Mouse (Mus musculus) heart, postnatal 0 days (tissue): ENCODE data around the gene Pdgfra. TPM values are rescaled to one million over a fixed set of nuclear protein-coding genes. Genes with fewer than 3 reads are reported as not detected.

Experiments
- ATAC-seq: fragments of 200-750 bp; cut with Nextera tagmentation; 2 replicates; pipeline ENCODE4 v1.8.0; 2017; ENCODE audit warnings: low read depth, moderate number of reproducible peaks, moderate library complexity; ENCODE audit not compliant: insufficient read depth
- DNase-seq: peaks from one replicate; pipeline ENCODE4 v3.0.0-alpha.2; 2016; ENCODE audit warnings: low spot score
- H3K27ac ChIP-seq: fragments of 300-500 bp; sonication (generic); 2 replicates; pipeline ENCODE4 v1.5.1; 2014; ENCODE audit warnings: low read depth, mild to moderate bottlenecking
- H3K27me3 ChIP-seq: fragments of 300-500 bp; sonication (generic); 2 replicates; pipeline ENCODE4 v1.6.1; 2014; ENCODE audit warnings: low read length, mixed read lengths; ENCODE audit not compliant: control insufficient read depth, insufficient read depth
- H3K36me3 ChIP-seq: fragments of 300-500 bp; sonication (generic); replicated peaks from 2 replicates; pipeline ENCODE4 v1.6.1; 2014; ENCODE audit warnings: low read length, mixed read lengths; ENCODE audit not compliant: control insufficient read depth, insufficient read depth
- H3K4me1 ChIP-seq: fragments of 300-500 bp; sonication (generic); 2 replicates; pipeline ENCODE4 v1.6.1; 2014; ENCODE audit warnings: antibody characterized with exemption; ENCODE audit not compliant: control insufficient read depth, insufficient read depth
- H3K4me2 ChIP-seq: fragments of 300-500 bp; sonication (generic); 2 replicates; pipeline ENCODE4 v1.6.1; 2014; ENCODE audit warnings: low read depth, mild to moderate bottlenecking, low read length, moderate library complexity
- H3K4me3 ChIP-seq: fragments of 300-500 bp; sonication (generic); 2 replicates; pipeline ENCODE4 v1.5.1; 2014; ENCODE audit warnings: low read depth, low read length
- H3K9ac ChIP-seq: fragments of 300-500 bp; sonication (generic); replicated peaks from 2 replicates; pipeline ENCODE4 v1.6.1; 2014; ENCODE audit warnings: low read depth, low read length, mixed read lengths
- H3K9me3 ChIP-seq: fragments of 300-500 bp; sonication (generic); replicated peaks from 2 replicates; pipeline ENCODE4 v1.6.1; 2016; ENCODE audit warnings: low read length; ENCODE audit not compliant: control insufficient read depth
- CTCF ChIP-seq: IDR thresholded peaks from 2 replicates; pipeline ENCODE4 v1.5.1; 2016; ENCODE audit warnings: antibody characterized with exemption, control low read depth, low read depth
- EP300 ChIP-seq: IDR thresholded peaks from 2 replicates; pipeline ENCODE4 v1.6.1; 2016; ENCODE audit warnings: antibody characterized with exemption, low read depth
- WGBS: fragments of 180-500 bp; shearing (Covaris S2); extraction: QIAGEN DNeasy Blood & Tissue Kit; methylation state at CpG from one replicate; pipeline ENCODE4 v1.1.7; 2014; 5-methylcytosine and 5-hydroxymethylcytosine counted together
- polyA plus RNA-seq: library from polyadenylated mRNA; unstranded; fragments of >200 nt; fragmentation: Nextera tagmentation; extraction: Ambion mirVana; gene quantifications from 2 replicates; pipeline ENCODE4 v1.2.1, GENCODE M21; 2015
- total RNA-seq: library from RNA; depleted of rRNA; stranded (reverse); fragments of >200 nt; gene quantifications from 2 replicates; pipeline ENCODE4 v1.2.3, GENCODE M21; 2014; ENCODE audit warnings: low replicate concordance

Pdgfra gene
- total and polyA plus RNA-seq, 2 experiments from 2014 or later = 6.1 to 25.3 TPM

DNA sequence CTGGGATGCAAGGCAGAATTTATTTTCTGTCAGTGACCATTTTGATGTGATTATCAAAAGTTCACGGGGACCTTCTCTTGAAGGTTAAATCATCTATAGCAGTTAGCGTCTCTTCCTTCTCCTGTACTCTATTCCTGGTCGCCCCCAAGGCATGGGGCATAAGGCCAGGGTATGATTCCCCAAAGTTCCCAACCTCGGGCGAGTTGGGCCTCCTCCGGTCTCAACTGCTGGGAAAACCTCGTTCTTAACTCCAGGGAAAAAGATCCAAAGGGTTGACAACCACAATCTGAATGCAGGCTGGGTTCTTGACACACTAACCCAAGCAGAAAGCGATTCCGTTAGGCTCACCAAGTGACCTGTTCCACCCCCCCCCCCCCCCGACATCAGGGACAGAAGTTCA, 2.7 kb upstream of the Pdgfra start:
- Histone ChIP-seq H3K9me3 (no peaks in the 10 kb centered on the region), H3K36me3 (no peaks in the 10 kb centered on the region), H3K27ac (0 out of 2 replicates have a peak overlapping the region, but pooled peaks have one; percentile 70), H3K4me2 (peak overlapping the region; percentile 48), H3K4me3 (peak overlapping the region; percentile 48), H3K9ac (no peak overlapping the region), H3K4me1 (no peaks in the 10 kb centered on the region; the same call in none of the 2 replicates), H3K27me3 (peaks cover 97% of the 10 kb centered on the region)
- TF ChIP-seq EP300 = no peak
- TF ChIP-seq CTCF = no peak
- ATAC-seq = no peak
- WGBS = 9% methylated on average over 10 of the region's 10 CpGs
- no peak for DNase-seq

- TF ChIP-seq CTCF = no peak
- no peak for TF ChIP-seq EP300
- Histone ChIP-seq H3K27me3 (peaks cover 97% of the 10 kb centered on the region), H3K36me3 (no peaks in the 10 kb centered on the region), H3K27ac (no peak overlapping the region), H3K4me3 (peak overlapping the region; percentile 48), H3K4me2 (peak overlapping the region; percentile 48), H3K4me1 (peaks cover 4% of the 10 kb centered on the region), H3K9ac (no peak overlapping the region), H3K9me3 (no peaks in the 10 kb centered on the region)
- 6% methylated on average over 11 of the region's 11 CpGs for WGBS
- DNase-seq (peak; percentile 18), ATAC-seq (no peak)
Measured at GRCm38 (mm10) chr5:75149880-75150279, 2.2 kb upstream of the Pdgfra start.

DNA sequence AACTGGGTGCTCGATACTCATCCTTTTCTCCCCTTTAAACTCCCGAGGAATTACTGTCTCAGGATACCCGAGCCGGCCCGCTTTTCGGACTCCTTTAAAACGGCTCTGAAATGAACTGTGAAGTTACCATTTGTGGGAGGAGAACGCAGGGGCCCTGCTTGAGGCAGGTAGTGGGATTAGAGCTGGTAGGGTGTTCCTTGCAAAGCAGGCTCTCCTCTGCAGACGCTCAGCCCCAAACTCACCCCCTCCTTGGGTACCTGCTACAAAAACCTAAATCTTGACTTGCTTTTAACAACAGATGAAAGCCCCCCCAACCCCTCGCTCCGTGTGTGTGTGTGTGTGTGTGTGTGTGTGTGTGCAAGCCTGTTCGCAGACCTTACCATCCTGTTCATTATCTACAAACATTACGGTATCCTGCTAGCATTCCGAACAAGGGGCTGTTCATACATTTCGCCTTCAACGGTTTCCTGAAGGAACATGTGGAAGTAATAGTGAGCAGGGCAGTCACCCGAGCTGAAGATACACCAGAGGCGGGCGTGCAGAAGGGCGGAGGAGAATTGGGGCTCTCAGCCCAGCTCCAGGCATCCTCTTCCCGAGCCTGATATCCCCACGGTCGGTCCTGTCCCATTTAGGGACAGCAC, 1.6 kb upstream of the Pdgfra start:
- peak overlapping the region; percentile 28; the same call in 1 of the 2 replicates for H3K27ac ChIP-seq
- TF ChIP-seq EP300 = no peak
- no peak for TF ChIP-seq CTCF
- peaks cover 5% of the 10 kb centered on the region for H3K4me1 ChIP-seq
- ATAC-seq = no peak
- no peak for DNase-seq
- peak overlapping the region; percentile 48 for H3K4me2 ChIP-seq
- no peaks in the 10 kb centered on the region for H3K9me3 ChIP-seq
- H3K36me3 ChIP-seq = no peaks in the 10 kb centered on the region
- H3K4me3 ChIP-seq = peak overlapping the region; percentile 48
- no peak overlapping the region for H3K9ac ChIP-seq
- H3K27me3 ChIP-seq = peaks cover 96% of the 10 kb centered on the region
- WGBS = 3% methylated on average over 23 of the region's 23 CpGs

DNA sequence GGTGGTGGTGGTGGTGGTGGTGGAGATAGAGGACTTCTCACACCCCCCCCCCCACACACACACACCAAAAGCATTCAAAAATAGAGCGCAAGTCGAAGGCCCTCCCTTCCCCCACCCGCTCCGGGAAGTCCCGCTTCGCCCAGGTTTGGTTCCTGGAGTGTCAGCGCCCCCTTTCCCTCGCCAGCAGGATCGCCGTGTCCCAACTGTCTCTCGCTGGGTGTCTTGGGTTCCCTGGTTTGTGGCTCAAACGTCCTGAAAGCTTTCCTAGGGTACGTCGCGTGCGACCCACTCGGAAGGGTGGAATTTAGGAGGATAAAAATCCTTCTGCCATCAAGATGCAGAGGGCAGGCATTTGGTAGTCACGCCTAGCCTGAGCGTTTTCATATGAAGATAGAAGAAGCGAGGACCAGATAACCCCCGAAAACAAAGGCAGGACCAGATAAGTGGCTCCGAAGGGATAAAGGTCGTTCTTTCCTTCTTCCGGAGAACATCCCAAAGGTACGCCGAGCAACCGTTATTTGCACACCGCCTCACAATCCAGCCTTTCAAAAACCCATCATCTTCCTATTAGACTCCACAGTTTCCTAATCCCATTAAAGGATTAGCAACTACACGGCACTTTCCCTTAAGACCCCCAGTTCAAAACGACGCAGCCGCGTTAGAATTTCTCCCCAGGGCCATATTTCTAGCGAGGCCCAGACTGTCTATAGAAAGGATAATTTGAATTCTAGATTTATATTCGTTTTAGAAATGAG, 769 bp upstream of the Pdgfra start:
- Histone ChIP-seq H3K27me3 (peaks cover 92% of the 10 kb centered on the region), H3K9ac (no peak overlapping the region), H3K27ac (peak overlapping the region; percentile 16; the same call in 1 of the 2 replicates), H3K4me2 (peak overlapping the region; percentile 48), H3K4me3 (peak overlapping the region; percentile 48), H3K36me3 (no peaks in the 10 kb centered on the region), H3K9me3 (no peaks in the 10 kb centered on the region), H3K4me1 (peaks cover 5% of the 10 kb centered on the region)
- peak; percentile 69 for TF ChIP-seq CTCF
- no peak for TF ChIP-seq EP300
- WGBS = 2% methylated on average over 35 of the region's 35 CpGs
- DNase-seq = peak; percentile 47
- 0 out of 2 replicates have a peak, but pooled peaks have one; percentile 31 for ATAC-seq

GRCm38 (mm10) chr5:75152791-75153625, 916 bp downstream of the Pdgfra start:
- under 1% methylated on average over 72 of the region's 72 CpGs for WGBS
- Histone ChIP-seq H3K36me3 (no peaks in the 10 kb centered on the region), H3K27ac (peak overlapping the region; percentile 73), H3K4me1 (peaks cover 5% of the 10 kb centered on the region), H3K4me2 (peak overlapping the region; percentile 71), H3K4me3 (peak overlapping the region; percentile 48), H3K9me3 (no peaks in the 10 kb centered on the region), H3K27me3 (peaks cover 75% of the 10 kb centered on the region), H3K9ac (peak overlapping the region; percentile 39)
- no peak for TF ChIP-seq EP300
- no peak for TF ChIP-seq CTCF
- DNase-seq (no peak), ATAC-seq (no peak)
